In genomic region chr8:92847299-92847698, GRCm38 (mm10) we compare ENCODE assay signal across 9 mouse cellular contexts. TPM values are rescaled to one million over a fixed set of nuclear protein-coding genes. Genes with fewer than 3 reads are reported as not detected.
A peak's percentile ranks its signal among the peaks of the same experiment; 100 is the strongest.
DNase-seq lines count a peak whose midpoint lies in the region; ATAC-seq and TF ChIP-seq lines count a peak whose summit lies in the region.
"Had no signal": no experiment of that assay in that cellular context is flagged by ENCODE, and none has a peak within 500 bp of the region (broad histone marks: within the 10 kb centered on the region; RNA-seq: fewer than 3 reads in every experiment).

No protein-coding gene starts in this region.

- no peak overlapping the region for H3K4me3 ChIP-seq in lung, embryonic 15.5 days
- H3K4me3 ChIP-seq in stomach, postnatal 0 days (ENCODE audit: low read depth, low read length), result no peak overlapping the region

- peak overlapping the region; percentile 38 for H3K4me2 ChIP-seq in lung, embryonic 15.5 days
- 0 out of 2 replicates have a peak overlapping the region, but pooled peaks have one; percentile 1 for H3K4me2 ChIP-seq in stomach, postnatal 0 days (replicated peaks; ENCODE audit: low read depth)

- TF ChIP-seq CTCF in stomach, postnatal 0 days (IDR thresholded peaks at IDR 0.05; ENCODE audit: low read depth), result no peak

- H3K27ac ChIP-seq in lung, embryonic 15.5 days, result peak overlapping the region; percentile 42
- H3K27ac ChIP-seq in stomach, postnatal 0 days (replicated peaks), result peak overlapping the region; percentile 35; the same call in 1 of the 2 replicates
- H3K27ac ChIP-seq: macrophage had no signal

- TF ChIP-seq EP300 in stomach, postnatal 0 days (optimal IDR thresholded peaks at IDR 0.05), result no peak

- peaks cover 61% of the 10 kb centered on the region for H3K4me1 ChIP-seq in lung, embryonic 15.5 days
- peaks cover 8% of the 10 kb centered on the region for H3K4me1 ChIP-seq in stomach, postnatal 0 days (replicated peaks; ENCODE audit: control insufficient read depth, insufficient read depth)

- ATAC-seq in hematopoietic stem cell, adult 5-6 weeks (replicated peaks in 1 of 2; ENCODE audit: insufficient read depth in 1 of 2, low FRiP score in 2 of 2, low TSS enrichment in 1 of 2, low read depth in 1 of 2, poor library complexity in 2 of 2, severe bottlenecking in 2 of 2), result peak; percentile 73 to 74
- no peak for ATAC-seq in lung, embryonic 15.5 days (ENCODE audit: borderline replicate concordance, extremely low read depth, low FRiP score, low TSS enrichment)
- peak; percentile 34 for ATAC-seq in stomach, postnatal 0 days (ENCODE audit: low FRiP score, low TSS enrichment)

- H3K36me3 ChIP-seq in lung, embryonic 15.5 days, result peaks cover 15% of the 10 kb centered on the region
- H3K36me3 ChIP-seq in stomach, postnatal 0 days (ENCODE audit: control insufficient read depth, insufficient read depth, low read length), result 0 out of 2 replicates have a peak, but pooled peaks cover 3% of the 10 kb centered on the region

- H3K9me3 ChIP-seq in lung, embryonic 15.5 days, result no peaks in the 10 kb centered on the region
- H3K9me3 ChIP-seq in stomach, postnatal 0 days (ENCODE audit: control insufficient read depth, low read length), result no peaks in the 10 kb centered on the region

- H3K9ac ChIP-seq in lung, embryonic 15.5 days, result no peak overlapping the region
- no peak overlapping the region for H3K9ac ChIP-seq in stomach, postnatal 0 days (ENCODE audit: low read length)

- H3K27me3 ChIP-seq in lung, embryonic 15.5 days, result no peaks in the 10 kb centered on the region
- H3K27me3 ChIP-seq in stomach, postnatal 0 days (ENCODE audit: control insufficient read depth, insufficient read depth, low read length), result no peaks in the 10 kb centered on the region

- WGBS in lung, embryonic 15.5 days, result 23% methylated on average over 9 of the region's 9 CpGs
- WGBS in stomach, postnatal 0 days, result 29% methylated on average over 9 of the region's 9 CpGs

- DNase-seq in adrenal gland, adult 2 months, result peak; percentile 64
- no peak for DNase-seq in adrenal gland, postnatal 4 days (ENCODE audit: low spot score in 2 of 2)
- DNase-seq in adrenal gland, postnatal 36 days, result peak; percentile 53 to 70
- DNase-seq in stomach, postnatal 0 days (ENCODE audit: low spot score), result peak; percentile 36
- DNase-seq in layer of hippocampus, postnatal 10 days (ENCODE audit: low spot score in 2 of 2), result no peak
- DNase-seq in cerebellum, adult 11 months, result no peak

RNA-seq across cellular contexts. Expression of gene Lpcat2, which starts 7.8 kb away (rescaled TPM):
- 10 to 100 TPM in 1 of 2 experiments, 1 to 10 TPM in 1; 3.1 to 15.5 TPM for total RNA-seq in adrenal gland, adult 2 months (2021)
- 1.9 and 2.9 TPM in 2 replicates for polyA plus RNA-seq in adrenal gland, adult 2 months (2012; rRNA removed)
- 1 to 10 TPM; 5.5 to 6.9 TPM for total RNA-seq in adrenal gland, postnatal 4 days (2021)
- 10 to 100 TPM in 1 of 2 experiments, 1 to 10 TPM in 1; 2.7 to 24.5 TPM for total RNA-seq in adrenal gland, postnatal 36 days (2021)
- total RNA-seq in hematopoietic stem cell, adult 5-6 weeks (2017), result 13.5 and 22.5 TPM in 2 replicates
- 7.8 TPM in 2 replicates for polyA plus RNA-seq in lung, embryonic 15.5 days (2015; fragmentation: Nextera tagmentation; extraction: Ambion mirVana)
- 13.6 and 15.4 TPM in 2 replicates for polyA plus RNA-seq in stomach, postnatal 0 days (2015; fragmentation: Nextera tagmentation; extraction: Ambion mirVana)
- 10 to 100 TPM in 1 of 2 experiments, 1 to 10 TPM in 1; 8.1 to 11.1 TPM for total RNA-seq in layer of hippocampus, postnatal 10 days (2021)

RNA-seq across cellular contexts. Expression of gene Mmp2, which starts 20.2 kb away (rescaled TPM):
- 10 to 100 TPM; 21.6 to 38.8 TPM for total RNA-seq in adrenal gland, adult 2 months (2021)
- 20.9 and 22.4 TPM in 2 replicates for polyA plus RNA-seq in adrenal gland, adult 2 months (2012; rRNA removed)
- total RNA-seq in adrenal gland, postnatal 4 days (2021), result 100 to 1,000 TPM; 103 to 107 TPM
- total RNA-seq in adrenal gland, postnatal 36 days (2021), result 10 to 100 TPM; 27.3 to 39.8 TPM
- 4.6 and 15.1 TPM in 2 replicates for total RNA-seq in hematopoietic stem cell, adult 5-6 weeks (2017)
- 241 and 244 TPM in 2 replicates for polyA plus RNA-seq in lung, embryonic 15.5 days (2015; fragmentation: Nextera tagmentation; extraction: Ambion mirVana)
- 80.4 and 98.8 TPM in 2 replicates for polyA plus RNA-seq in stomach, postnatal 0 days (2015; fragmentation: Nextera tagmentation; extraction: Ambion mirVana)
- total RNA-seq in layer of hippocampus, postnatal 10 days (2021), result 10 to 100 TPM in 1 of 2 experiments, 1 to 10 TPM in 1; 7.5 to 10.6 TPM

RNA-seq across cellular contexts. Expression of gene Capns2, which starts 53.9 kb away (rescaled TPM):
- total RNA-seq in adrenal gland, adult 2 months (2021), result under 1 TPM in 1 of 2 experiments, not detected in 1; 0.69 TPM
- 0.11 TPM in 1 of 2 replicates, not detected in the other for polyA plus RNA-seq in adrenal gland, adult 2 months (2012; rRNA removed)
- total RNA-seq in adrenal gland, postnatal 4 days (2021), result under 1 TPM; 0.31 to 0.70 TPM
- total RNA-seq in adrenal gland, postnatal 36 days (2021), result 1 to 10 TPM in 1 of 2 experiments, not detected in 1; 3.5 TPM
- not detected in 2 replicates for total RNA-seq in hematopoietic stem cell, adult 5-6 weeks (2017)
- 0.21 and 0.40 TPM in 2 replicates for polyA plus RNA-seq in lung, embryonic 15.5 days (2015; fragmentation: Nextera tagmentation; extraction: Ambion mirVana)
- 48.8 and 52.8 TPM in 2 replicates for polyA plus RNA-seq in stomach, postnatal 0 days (2015; fragmentation: Nextera tagmentation; extraction: Ambion mirVana)
- 1 to 10 TPM; 1.0 to 1.8 TPM for total RNA-seq in layer of hippocampus, postnatal 10 days (2021)
- polyA plus RNA-seq: macrophage had no signal

Comparison
In these comparisons a context has a peak if more than half of its experiments do, and no peak if none do; other contexts are left out.
1. DNase-seq: peak in adrenal gland, adult 2 months (single experiment), adrenal gland, postnatal 36 days (2 of 2) and stomach, postnatal 0 days (single experiment); none in adrenal gland, postnatal 4 days (0 of 2), layer of hippocampus, postnatal 10 days (0 of 2) and cerebellum, adult 11 months (single experiment).